Mouse (Mus musculus): ENCODE measurements around the gene Zfp386.

Zfp386 gene

DNA sequence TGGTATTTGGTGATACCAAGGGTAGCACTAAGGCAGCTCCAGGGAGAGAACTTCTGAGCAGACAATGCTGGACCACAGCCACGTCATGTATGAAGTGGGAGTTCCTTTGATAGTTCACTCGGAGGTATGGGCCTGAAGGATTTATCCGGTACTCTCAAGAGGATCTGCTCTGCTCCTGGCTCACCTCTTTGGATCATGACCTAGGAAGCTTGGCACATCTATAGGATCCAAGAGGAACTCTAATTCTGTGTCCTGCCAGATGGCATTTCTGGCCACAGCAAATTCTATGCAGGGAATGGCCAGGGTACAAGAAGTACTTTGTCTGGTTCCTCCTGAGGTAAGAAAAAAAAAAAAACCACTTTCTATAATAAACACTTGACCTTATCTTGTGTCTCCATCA lies 42.3 kb downstream of the Zfp386 start:
- DNase-seq (ENCODE audit: low read depth, low spot score), result no peak

DNA sequence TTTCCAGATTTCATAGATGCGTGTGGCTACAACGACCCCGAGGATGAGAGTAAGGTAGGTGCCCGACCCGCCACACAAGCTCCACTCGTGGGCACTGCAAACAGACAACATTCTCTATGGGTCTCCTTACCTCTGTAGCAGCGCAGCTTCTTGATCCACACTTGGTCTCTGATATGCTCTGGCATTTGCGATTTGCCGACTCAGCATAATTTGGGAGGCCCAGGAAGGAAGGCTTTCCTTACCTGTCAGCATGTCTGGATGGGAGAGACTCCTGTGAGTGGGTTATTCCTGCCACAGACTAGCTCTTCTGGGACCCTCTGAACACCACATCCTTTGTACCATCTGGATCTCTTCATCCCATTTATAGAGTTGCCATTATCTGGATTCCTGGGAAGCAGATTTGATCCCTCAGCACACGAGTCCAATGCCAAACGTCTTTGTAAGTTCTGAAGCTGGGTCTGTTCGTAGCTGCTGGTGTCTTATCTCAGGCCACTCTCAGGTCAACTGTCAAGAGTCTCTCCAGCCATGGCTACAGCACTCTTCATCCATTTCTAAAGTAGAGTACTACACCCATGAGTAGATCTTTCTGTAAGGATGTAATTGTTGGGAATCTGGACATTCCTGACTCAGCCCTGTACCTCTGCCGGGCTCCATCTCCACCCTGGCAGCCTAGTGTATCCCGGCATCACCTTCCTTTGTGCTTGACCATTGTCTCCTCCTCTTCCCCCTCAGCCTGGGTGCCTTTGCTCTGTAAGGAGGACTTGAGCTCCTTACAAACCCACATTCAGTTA lies 47.4 kb downstream of the Zfp386 start:
- DNase-seq (ENCODE audit: low read depth, low spot score), result no peak

- peak; percentile 21 for DNase-seq (ENCODE audit: low read depth, low spot score)
These were observed 48.9 kb downstream of the Zfp386 start for GRCm38 (mm10) chr12:116096361-116096904.

DNA sequence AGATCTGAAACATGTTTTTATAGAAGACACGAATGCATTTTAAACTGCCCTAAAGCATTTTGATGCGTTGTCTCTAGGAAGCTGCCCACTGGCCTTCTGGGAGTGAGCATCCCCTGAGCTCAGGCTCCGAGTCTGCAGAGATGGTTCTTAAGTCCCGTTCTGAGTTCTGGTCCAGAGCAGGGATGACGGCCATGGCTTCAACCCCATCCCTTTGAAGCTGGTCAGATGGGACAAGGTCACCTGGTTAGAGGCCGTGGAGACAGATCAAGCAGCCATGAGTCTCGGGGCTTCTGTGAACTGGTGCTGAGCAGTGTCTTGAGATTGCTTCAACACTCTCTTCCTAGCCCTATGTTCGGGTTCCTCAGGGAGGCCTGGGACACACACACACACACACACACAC lies 49.6 kb downstream of the Zfp386 start:
- DNase-seq (ENCODE audit: low read depth, low spot score), result no peak

DNA sequence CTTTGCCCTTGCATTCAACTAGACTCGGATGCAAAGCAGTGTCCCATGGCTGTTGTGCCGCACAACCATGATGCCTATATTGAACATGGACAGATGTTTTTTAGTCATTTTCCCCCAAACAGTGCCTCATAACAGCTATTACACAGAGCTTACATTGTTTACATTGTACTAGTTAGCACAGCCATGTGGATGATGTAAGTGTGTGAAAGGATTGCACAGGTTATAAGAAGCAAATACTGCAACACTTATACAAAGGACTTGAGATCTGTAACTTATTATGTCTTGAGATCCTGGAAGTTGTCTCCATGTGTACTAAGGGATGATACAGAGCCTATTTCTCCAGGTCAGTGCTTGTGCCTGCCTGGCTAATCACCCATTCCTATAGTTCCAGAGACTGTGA lies 54.4 kb downstream of the Zfp386 start:
- no peak for DNase-seq (ENCODE audit: low read depth, low spot score)

- peak; percentile 17 for DNase-seq (ENCODE audit: low read depth, low spot score)
These were observed 62.2 kb downstream of the Zfp386 start for GRCm38 (mm10) chr12:116109451-116110353.

- no peak for DNase-seq (ENCODE audit: low read depth, low spot score)
These were observed 63.6 kb downstream of the Zfp386 start for GRCm38 (mm10) chr12:116111007-116111694.
